Mouse (Mus musculus): Measurements from ENCODE around the gene Nudt15.
"Not testable (repeated sequence)": the region's sequence is repeated elsewhere in the genome, so short reads cannot be mapped to it uniquely, and the experiment has no call there.

Gene Nudt15

DNA sequence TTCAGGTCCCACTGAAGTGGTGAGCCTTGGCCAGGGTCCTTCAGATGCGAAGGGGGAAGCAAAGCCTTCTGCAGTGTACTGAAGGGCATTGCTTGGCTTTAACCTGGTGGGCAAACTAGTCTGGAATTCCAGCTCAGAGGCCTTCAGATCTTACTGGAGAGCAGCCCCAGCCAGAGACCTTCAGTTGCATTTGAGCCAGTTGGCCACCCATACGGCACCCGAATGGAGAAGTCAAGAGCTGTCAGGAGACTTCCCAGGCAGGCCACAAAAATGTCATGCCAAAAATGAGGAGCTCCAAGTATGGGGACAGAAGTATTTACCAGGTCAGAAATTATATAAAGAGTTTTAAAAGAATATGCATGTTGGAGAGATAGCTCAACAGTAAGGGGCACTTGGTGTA, at the start of gene Nudt15:
Nudt15 (minus strand) TSS at position 192 of the 400 bp plus-strand sequence.
- DNase-seq, result no peak

DNA sequence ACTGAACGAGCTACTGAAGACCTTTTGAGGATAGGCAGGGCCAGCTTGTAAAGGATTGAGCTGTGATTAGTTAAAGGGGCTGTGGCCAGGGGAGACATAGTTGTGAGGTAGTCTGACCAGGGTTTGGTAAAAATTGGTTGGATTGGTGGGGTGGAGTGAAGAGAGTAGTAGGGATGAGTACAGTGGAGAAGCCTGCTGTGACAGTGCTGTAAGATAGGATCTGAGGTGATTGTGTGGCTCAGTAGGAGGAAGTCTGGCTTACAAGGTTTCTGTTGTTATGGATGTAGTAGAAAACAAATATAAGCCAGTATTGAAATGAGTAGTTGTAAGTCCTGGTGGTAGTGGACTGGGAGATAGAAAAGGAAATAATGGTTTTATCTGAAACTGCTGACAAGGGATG, 44.1 kb upstream of the Nudt15 start:
- no peak for DNase-seq

DNA sequence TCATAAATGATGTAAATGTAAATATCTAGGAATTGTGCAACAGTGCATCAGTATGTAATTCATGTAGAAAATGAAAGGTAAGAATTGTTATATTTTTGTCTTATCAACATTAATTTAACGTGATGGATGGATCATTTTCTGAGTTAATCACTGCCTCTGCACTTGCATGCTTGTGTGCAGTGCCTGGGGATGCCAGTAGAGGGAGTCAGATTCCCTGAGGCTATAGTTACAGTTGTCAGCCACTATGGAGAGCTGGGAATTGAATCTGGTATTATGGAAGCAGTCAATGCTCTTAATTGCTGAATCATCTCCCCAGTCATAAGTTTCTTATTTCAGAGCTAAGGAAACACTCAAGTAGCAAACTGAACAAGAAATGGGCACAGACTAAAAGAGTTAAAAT, 40.0 kb upstream of the Nudt15 start:
- peak; percentile 8 for DNase-seq

DNA sequence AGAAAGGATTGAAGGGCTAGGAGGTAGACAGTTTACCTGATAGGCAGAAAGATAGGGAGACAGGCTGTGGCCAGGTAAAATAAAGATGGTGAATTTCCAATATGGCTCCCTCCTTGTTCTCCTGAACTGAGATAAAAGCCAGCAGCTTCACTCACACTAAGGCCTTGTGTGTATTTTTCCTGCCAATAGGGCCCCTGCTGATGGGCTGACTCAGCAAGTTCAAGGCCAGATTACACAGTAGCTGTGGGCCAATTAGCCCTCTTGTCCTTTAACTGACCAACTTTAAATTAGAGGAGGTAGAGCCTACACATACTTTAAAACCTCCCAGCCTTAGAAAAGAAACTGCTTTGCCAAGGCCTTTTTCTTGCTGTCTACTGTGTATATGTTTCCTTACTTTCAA, 28.3 kb upstream of the Nudt15 start:
- DNase-seq, result no peak

DNA sequence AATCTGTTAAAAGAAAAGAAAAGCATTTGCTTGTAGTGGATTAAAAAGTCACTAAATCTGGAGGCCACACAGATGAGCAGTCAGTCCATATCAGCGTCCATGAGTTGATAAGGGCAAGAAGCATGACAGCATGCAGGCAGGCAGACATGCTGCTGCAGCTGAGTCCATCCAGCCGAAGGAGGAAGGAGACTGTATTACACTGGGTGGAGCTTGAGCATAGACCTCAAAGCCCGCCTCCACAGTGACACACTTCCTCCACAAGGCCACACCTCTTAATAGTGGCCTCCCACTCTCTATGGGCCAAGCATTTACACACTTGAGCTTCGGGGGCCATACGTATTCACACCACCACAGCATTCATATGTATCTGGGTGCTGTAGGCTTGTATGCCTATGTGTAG, 26.0 kb upstream of the Nudt15 start:
- no peak for DNase-seq

GRCm38 (mm10) chr14:73571143-73571542, 23.1 kb upstream of the Nudt15 start:
- DNase-seq, result no peak

- not testable (repeated sequence) for DNase-seq
Measured at GRCm38 (mm10) chr14:73569831-73570230, 21.8 kb upstream of the Nudt15 start.

DNA sequence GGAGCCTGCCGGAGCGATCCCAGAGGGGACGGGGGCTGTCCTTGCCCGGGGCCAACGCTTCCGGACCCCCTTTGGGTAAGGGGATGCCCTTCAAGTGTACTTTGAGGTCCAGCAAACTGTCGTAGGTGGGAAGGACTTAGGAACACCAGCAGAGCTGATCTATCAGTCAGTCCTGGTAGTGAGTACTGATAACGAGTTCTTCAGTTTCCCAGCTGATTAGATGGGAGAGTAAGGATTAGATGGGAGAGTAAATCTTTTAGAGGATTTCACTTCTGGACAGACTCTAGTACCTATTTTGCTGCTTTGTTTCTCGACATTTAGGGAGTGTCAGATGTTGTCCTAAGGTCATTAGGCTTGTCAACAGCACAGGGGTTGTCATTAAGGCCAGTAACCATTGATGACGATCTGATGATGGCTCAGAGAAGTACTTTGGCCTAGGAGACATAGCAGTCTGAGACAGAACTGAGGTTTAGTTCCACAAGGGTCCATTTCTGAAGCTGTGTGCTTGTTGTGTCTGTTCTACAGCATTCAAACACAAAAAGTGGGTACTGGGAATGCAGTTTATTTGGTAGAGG, 5.2 kb upstream of the Nudt15 start:
- DNase-seq, result no peak

DNA sequence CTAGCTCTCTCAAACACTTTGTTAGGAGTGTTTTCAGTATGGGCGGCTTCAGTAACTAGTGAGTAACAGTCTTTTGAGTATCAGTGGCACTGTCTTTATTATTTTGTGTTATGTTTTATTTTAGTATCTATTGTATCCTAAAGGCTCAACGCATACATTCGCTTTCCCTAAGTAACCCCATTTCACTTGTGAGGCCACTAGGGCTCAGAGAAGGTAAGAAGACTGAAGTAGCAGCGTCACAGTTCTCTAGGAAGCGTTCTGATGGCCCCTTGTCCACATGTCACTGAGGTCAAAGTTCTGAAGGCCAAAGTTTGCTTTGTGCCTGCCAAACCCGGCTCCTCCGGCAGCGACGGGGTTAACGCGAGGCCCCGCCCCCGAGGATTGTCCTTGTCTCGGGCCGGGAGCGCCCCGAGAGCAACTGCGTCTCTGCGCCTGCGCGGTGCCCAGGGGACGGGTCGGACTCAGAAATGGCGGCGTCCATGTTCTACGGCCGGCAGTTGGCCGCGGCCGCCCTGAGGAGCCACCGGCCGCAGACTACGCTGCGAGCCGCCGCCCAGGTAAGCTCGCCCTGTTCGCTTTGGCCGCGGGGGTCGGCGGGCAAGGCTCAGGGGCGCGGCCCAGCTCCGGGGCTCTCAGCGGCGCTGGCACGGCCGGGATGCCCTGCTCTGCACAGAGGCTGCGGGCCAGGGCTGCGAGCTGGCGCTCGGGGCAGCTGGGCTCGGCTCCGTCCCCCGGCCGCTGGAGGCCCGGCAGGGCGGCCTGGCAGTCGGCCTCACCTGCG, 4.5 kb upstream of the Nudt15 start:
- peak; percentile 95 for DNase-seq

DNA sequence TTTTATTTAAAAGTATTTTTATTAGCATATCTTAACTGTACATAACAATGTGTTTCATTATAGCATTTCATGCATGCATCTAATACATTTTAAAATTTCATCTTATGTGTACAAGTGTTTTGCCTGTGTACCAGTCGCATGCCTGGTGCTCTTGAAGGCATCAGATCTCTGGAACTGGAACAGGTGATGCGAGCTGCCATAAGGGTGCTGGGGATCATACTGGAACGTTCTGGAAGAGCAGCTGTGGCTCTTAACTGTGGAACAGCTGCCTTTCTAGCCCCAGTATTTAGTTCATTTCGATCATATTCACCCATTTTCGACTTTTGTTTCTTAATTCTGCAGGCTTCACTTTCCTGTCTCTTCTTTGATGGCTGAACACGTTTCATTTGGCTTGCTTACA, 3.1 kb upstream of the Nudt15 start:
- DNase-seq, result no peak

- no peak for DNase-seq
Measured at GRCm38 (mm10) chr14:73550732-73551131, 2.7 kb upstream of the Nudt15 start.

DNA sequence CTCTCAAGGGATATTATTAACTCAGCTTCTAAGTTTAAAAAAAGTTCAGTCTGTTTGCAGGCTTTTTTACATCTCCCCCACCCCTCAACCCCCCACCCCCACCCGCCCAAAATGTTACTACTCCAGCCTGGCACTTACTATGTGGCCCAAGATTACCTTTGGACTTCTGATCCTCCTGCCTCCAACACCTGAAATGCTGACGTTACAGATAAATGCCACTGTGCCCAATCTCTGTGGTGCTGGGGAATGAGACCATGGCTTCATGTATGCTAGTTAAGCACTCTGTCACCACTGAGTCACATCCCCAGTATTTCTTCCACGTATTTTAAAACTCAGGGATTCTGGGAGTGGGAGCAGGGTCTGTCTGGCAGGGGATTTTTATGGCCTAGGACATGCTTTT, 2.2 kb upstream of the Nudt15 start:
- no peak for DNase-seq

- DNase-seq, result no peak
Measured at GRCm38 (mm10) chr14:73547034-73547433, 1.0 kb downstream of the Nudt15 start.

- no peak for DNase-seq
Measured at GRCm38 (mm10) chr14:73543781-73544180, 4.3 kb downstream of the Nudt15 start.

DNA sequence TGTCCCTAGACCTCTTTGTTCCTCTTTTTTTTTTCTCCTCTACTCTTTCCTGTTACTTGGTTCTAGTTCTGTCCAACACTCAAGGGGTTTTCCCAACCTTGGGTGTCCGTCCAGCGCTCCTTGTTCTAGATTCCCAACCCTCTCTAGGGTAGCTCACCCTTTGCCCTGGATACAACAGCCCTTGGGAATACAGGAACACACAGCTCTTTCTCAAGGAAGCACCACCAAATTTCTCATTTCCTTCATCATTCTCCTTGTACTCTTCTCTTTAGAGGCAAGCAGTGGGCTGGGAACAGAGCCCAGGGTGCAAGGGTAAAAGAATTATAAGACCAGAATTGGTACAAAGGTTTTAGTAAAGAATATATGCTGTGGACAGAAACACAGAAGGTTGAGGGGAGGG, 12.4 kb downstream of the Nudt15 start:
- DNase-seq, result no peak

GRCm38 (mm10) chr14:73533755-73534465, 14.1 kb downstream of the Nudt15 start:
- no peak for DNase-seq

DNA sequence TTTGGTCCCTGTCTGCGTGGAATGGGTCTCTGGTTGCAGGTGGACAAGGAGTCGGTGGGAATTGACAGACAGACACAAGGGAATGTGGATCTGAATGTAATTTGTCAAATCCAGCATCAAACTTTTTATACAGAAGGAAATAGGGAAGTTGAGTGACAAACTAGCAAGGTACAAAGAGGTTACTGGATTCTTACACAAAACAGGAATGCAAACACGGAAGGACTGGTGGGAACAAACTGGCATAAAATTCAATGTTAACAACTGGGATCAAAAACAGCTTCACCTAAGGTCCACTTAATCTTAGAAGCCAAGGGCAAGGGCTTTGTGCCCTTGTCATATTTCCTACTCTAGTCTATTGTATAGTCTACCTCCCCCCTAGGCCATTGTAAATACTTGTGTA, 19.4 kb downstream of the Nudt15 start:
- DNase-seq, result not testable (repeated sequence)

DNA sequence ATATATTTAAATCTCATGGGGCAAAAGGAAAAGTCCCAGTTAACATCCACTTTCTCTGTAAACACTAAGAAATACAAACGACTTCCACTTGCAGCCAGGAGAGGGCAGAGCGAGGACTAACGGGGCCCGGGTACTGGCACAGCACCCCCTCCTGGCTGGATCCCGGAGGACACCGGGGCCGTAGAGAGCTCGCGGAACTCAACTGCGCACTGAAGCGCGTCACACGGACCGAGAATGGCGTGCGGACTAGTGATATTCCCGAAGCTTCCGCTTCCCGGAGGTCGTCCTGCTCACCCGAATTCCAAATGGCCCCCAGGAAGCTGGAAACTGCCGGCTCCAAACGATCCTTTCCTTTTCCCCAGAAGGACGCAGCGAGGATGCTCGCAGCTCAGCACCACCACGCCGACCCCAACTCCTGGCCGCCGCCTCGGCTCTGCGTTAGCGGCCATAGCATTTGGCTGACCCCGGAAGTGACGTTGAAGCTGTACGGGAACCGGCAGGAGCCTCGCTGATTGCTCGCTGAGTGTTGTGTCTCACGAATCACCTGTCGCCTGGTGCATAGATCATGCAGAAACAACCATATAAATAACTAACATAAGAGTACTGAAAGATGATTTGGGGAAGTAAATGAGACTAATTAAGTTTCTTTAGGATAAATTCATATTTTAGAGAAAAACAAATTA, 23.1 kb downstream of the Nudt15 start, which contains the start of gene Sucla2:
Sucla2 (plus strand) TSS at position 554 of the 683 bp plus-strand sequence.
- peak; percentile 94 for DNase-seq

DNA sequence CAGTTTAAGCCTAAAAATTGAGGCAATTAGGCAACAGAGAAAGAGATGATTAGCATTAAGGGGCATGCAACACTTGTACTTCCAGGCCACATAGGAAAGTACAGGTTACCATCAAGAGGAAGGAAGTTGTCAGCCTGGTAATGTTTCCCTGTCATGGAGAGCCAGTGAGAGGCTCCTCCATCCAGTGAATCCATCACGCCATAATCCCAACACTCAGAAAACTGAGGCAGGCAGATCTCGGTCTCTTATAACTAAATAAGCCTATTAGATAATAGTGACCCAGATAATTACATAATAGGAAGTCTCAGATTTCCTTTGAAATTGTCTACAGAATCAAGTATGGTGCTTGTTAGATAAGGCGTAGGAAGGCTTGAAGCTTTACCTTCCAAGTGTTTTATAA, 23.9 kb downstream of the Nudt15 start:
- no peak for DNase-seq

DNA sequence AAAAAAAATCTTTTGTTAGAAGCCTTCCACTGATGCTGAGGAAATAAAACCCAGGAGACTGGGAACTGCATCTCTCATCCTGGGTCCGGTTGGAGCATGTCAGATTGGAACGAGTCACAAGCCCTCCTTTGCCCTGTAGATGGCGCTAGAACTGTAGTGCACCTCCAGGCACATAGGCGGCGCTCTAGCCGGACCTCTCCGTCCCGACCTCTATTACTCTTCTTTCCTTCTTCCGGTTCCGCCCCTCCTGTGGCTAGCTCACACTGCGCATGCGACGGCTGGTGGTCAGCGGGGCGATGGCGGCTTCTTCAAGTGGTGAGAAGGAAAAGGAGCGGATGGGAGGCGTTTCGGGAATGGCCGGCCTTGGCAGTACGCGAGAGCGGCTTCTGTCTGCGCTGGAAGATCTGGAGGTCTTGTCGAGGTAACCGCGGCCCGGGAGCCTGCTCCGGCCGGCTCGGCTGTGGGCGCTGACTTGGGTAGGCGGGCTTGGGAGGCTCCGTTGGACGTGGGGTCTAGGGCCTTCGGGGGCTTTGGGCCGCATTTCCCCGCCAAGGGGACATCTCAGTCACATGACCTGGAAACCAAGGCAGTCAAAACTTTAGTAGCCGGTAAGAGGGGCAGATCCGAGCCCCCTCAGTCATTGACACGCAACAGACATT, 38.1 kb downstream of the Nudt15 start, which contains the start of gene Med4:
Med4 (plus strand) TSS at position 261 of the 659 bp plus-strand sequence.
- DNase-seq, result peak; percentile 94

DNA sequence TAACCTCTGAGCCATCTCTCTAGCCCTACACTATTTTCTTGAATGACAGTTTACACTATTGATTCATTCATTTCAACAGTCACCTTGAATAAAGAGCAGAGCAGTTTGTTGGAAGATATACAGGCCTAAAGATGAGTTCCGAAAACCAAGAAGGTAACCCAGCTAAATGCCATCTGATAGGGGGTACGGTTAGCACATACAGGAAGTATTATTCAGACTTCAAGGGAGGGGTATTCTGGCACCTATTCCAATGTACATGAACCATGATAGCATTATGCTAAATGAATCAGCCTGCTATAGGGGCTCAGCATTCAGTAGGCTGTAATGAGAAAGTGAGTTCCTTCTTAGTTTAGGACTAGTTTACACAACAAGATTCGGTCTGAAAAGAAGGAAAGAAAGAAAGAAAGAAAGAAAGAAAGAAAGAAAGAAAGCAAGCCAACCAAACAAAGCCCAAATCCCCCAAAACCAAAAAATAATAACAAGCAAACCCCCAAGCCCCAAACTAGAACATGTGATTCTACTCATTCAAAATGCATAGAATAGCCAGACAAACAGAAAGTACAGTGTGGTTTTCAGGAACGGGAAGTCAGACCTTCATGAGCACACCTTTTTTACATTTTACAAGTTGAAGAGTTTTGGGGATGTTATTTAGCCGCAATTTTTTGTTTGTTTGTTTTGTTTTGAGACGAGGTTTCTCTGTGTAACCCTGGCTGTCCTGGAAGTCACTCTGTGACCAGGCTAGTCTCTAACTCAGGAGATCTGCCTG, 39.2 kb downstream of the Nudt15 start:
- no peak for DNase-seq

Data from thymus, postnatal 25 days (tissue).